Mouse (Mus musculus): Measurements from ENCODE around the gene Ankfy1.
"Not testable (repeated sequence)": the region's sequence is repeated elsewhere in the genome, so short reads cannot be mapped to it uniquely, and the experiment has no call there.

The Ankfy1 gene

DNA sequence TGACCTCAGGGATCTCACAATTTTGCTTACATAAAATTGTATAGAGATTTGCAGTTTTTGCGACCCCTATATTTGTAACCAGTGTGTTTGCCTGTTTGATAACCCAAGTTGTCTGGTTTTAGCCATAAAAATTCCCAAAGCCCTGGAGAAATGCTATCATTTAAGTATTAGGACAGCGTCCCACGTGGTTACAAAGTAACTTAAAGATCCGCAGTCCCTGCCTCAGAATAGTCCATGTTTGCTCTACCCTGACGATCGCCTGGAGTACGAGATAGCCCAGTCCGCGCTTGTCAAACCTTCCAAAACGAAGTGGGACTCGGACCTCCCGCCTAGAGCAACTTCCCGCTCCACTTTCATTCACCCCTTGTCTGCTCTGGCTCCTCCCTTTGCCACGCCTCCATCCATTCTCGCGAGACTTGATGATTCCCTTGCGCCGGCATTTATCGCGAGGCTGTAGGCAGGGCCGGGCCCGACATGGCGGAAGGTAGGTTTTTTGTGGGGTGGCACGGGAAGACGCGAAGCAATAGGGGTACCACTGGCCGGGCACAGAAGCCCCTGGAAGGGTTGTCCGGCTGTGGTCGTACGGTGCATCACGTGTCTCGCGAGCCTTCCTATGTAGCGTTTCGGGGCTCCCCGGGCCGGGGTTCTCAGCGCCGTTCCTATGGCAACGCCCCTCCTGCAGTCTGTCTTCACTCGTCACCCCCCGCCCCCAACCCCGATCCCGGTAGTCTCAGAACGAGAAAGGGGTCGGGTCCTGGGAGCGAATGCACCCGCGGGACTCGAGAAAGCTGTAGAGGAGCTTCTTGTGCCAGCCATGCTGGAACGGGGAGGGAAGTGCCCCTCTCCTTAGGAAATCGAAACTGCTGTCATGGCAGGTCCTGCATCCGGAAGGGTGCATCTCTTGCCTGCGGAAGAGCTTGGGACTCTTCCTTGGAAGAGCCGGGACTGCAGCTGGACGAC, at the start of gene Ankfy1:
Gene Ankfy1, plus strand, starts transcription at position 456 of the 960 bp plus-strand sequence.
- DNase-seq (ENCODE audit: low spot score in 2 of 2), result peak; percentile 95 to 97

DNA sequence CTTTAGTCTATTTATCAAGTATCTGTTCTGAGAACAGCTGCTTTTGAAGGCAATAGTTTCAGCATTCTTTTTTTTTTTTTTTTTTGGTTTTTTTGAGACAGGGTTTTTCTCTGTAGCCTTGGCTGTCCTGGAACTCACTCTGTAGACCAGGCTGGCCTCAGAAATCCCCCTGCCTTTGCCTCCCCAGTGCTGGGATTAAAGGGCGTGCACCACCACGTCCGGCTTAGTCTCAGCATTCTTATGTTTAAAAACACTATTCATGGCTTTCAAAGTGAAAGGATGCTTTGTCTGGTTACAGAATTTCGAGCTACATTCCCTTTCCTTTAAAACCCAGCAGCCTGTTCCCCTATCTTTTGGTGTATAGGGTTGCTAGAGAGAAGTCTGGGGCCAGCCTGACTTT, 47.1 kb upstream of the Ankfy1 start:
- DNase-seq (ENCODE audit: low spot score in 2 of 2), result no peak

- DNase-seq (ENCODE audit: low spot score in 2 of 2), result no peak
These were observed 44.4 kb upstream of the Ankfy1 start for GRCm38 (mm10) chr11:72645386-72645785.

DNA sequence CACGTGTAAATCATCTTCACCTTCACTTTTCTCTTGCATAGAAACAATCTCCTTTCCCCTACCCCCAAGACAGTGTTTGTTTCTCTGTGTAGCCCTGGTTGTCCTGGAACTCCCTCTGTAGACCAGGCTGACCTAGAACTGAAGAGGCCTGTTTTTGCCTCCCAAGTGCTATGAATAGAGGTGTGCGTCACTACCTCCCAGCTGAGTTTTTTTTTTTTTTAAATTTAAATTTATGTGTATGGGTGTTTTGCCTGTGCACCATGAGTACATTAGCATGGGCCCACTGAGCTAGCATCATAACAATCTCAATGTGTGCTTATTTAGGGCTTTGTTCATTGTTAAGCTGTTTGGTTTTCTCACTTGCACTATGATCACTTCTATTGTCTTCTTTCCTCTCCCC, 39.5 kb upstream of the Ankfy1 start:
- no peak for DNase-seq (ENCODE audit: low spot score in 2 of 2)

DNA sequence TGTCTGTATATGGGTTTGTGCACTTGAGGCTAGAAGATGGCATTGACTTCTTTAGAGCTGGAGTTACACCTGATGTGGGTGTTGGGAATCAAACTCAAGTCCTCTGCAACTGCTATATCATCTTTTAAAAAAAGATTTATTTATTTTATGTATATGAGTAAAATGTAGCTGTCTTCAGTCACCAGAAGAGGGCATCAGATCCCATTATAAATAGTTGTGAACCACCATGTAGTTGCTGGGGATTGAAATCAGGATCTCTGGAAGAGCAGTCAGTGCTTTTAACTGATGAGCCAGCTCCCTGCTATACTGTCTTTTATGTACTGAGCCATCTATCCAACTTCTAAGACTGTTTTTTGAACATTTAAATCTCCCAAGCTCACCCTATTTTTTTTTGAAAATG, 29.9 kb upstream of the Ankfy1 start:
- DNase-seq (ENCODE audit: low spot score in 2 of 2), result no peak

DNA sequence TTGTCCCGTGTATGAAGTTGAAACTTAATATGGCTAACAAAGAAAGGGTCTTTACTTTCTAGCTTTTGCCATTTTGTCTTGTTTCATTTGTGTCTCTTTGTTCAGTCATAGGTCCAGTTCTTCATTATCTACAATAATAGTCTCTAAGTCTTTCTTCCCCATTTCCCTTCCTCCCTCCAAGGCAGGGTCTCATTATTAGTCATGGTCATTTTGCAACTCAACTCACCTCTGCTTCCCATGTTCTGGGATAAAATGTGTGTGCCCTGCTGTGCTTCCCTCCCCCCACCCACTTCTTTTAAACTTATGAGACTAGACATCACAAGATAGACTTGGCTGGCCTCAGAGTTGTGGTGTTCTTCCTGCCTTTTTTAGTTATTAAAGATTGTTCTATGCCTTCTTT, 29.4 kb upstream of the Ankfy1 start:
- DNase-seq (ENCODE audit: low spot score in 2 of 2), result no peak

DNA sequence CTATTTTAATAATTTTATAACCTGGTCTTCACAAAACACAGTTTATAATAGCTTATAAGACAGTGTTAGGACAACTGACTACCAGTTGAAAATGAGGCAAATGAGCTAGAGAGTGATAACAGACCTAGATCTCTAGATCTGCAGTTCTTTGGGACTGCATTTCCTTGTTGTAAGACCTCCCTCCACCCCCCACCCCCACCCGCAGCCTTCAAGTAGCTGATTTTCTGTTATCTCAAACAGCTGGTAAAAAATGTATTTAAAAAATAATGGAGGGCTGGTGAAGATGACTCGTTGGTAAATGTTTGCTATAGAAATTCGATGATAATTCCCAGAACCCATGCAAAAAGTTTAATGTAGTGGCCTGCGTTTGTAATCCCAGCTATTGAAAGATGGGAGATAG, 25.2 kb upstream of the Ankfy1 start:
- DNase-seq (ENCODE audit: low spot score in 2 of 2), result no peak

- DNase-seq (ENCODE audit: low spot score in 2 of 2), result no peak
These were observed 19.2 kb upstream of the Ankfy1 start for GRCm38 (mm10) chr11:72670634-72671033.

GRCm38 (mm10) chr11:72671294-72671988, 18.4 kb upstream of the Ankfy1 start:
- DNase-seq (ENCODE audit: low spot score in 2 of 2), result no peak

GRCm38 (mm10) chr11:72672438-72672837, 17.4 kb upstream of the Ankfy1 start:
- no peak for DNase-seq (ENCODE audit: low spot score in 2 of 2)

DNA sequence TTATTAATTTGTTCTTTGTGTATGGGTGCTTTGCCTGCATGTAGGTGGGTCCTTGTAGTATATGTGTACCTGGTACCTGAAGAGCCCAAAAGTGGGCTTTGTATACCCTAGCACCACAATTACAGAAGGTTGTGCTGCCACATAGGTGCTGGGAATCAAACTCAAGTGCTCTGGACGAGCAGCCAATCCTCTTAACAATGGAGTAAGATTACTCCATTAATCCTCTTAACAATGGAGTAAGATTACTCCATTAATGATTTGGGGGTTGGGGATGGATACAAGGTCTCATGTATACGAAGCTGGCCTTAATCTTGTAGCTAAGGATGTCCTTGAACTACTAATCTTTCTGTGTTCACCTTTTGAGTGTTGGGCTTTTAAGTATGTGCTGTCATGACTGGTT, 14.5 kb upstream of the Ankfy1 start:
- no peak for DNase-seq (ENCODE audit: low spot score in 2 of 2)

GRCm38 (mm10) chr11:72680726-72681125, 9.1 kb upstream of the Ankfy1 start:
- no peak for DNase-seq (ENCODE audit: low spot score in 2 of 2)

- no peak for DNase-seq (ENCODE audit: low spot score in 2 of 2)
These were observed 6.4 kb upstream of the Ankfy1 start for GRCm38 (mm10) chr11:72683402-72683801.

DNA sequence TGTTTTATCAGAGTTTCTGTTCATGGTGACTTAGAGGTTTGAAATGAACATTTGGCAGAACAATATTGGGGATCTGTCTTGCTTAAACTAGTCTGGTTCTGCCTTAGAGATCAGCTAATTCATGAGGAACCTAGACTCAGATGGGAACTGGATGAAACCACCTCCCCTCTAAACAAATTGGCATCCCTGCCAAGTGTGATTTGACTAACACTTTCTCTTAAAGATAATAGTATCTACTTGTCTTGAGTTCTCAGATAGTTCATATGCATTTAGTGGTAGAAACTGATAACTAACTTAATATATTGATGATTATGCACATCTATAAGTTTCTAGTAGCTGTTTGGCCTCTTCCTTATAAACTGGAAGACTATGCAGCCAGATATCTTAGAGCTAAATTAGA, 3.1 kb upstream of the Ankfy1 start:
- DNase-seq (ENCODE audit: low spot score in 2 of 2), result no peak

DNA sequence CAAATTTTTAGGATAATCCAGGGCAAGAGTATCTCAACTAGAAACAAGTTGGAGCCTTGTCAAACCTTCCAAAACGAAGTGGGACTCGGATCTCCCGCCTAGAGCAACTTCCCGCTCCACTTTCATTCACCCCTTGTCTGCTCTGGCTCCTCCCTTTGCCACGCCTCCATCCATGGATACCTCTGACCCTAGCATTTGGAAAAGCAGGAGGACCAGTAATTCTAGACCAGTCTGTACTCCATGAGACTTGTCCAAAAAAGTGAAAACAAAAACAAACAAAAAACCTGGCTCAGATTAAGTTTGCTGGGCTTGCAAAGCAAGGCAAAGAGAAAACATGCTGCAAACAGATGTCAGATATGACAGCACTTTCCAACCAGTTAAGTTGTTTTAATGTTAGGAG, 1.6 kb upstream of the Ankfy1 start:
- DNase-seq (ENCODE audit: low spot score in 2 of 2), result no peak

DNA sequence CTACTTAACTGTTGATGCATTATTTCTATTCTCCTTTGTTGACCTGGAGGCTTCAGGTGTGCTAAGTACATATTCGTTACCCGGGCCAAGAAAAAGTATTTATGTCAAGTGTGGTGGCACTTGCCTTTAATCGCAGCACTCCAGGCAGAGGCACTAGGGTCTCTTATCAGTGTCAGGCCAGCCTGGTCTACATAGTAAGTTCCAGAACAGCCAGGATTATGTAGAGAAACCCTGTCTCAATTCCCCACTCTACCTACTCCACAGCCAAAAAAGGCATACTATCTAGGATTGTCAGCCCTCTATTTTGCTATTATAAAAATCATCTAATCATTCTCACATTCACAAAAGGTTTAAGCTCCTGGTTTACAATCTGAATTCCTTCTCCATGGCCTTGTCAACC, 691 bp upstream of the Ankfy1 start:
- no peak for DNase-seq (ENCODE audit: low spot score in 2 of 2)

DNA sequence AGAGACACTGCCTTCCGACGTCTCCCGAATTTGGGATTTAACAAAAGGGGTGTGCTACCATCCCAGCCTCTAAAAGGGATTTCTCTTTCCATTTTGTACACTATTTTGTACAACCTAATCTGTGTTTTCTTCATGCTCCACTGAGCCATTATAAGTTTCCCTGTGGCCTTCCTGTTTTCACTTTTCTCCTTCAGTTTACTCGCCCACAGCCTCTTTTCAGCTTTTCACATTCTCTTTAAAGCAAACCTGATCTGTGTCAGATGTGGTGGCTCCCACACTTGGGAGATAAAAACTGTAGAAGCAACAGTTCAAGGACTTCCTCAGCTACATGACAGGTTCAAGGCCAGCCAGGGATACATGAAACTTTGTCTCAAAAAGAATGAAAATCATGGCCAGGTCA, 2.5 kb downstream of the Ankfy1 start:
- no peak for DNase-seq (ENCODE audit: low spot score in 2 of 2)

DNA sequence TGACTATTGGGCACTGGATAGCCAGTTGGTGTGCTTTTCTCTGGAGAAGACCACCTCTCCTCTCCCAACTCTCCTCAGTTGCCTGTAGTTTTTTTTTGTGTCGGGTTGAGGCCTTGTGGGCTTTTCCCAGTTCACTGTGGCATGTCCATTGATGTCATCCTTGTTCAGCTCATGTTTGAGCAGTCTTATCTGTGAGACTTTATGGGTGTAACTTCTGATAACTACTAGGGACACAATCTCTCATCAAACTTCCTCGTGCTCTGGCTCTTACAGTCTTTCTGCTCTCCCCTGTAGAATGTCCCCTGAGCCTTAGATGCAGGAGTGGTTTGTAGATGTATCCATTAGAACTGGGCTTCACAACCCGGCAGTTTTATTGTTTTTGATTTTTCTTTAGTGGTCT, 5.2 kb downstream of the Ankfy1 start:
- no peak for DNase-seq (ENCODE audit: low spot score in 2 of 2)

DNA sequence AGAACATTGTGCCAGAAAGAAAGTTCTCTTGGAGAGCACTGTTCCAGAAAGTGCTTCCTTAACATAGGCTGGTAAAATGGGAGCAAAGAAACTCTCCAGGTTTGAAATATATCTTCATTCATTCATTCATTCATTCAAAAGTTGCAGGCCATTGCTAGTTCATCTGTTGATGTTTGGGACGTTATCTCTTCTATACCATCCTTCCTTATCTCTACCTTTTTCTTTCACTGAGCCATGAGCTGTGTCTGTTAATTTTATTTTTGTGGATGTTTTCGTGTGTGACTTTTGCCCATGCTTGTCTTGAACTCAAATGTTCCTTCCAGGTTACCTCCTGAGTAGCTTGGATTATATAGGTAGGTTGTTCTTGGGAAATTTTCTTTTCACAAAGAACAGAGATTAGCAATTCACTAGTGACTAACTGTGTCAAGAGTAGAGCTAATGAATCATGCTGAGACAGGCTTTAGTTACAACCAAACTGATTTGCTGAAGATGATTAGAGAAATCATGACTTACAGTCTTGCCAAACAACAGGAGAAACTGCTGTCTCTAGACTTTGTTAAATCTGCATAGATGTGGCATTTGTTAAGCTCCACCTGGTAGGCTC, 6.7 kb downstream of the Ankfy1 start:
- no peak for DNase-seq (ENCODE audit: low spot score in 2 of 2)

DNA sequence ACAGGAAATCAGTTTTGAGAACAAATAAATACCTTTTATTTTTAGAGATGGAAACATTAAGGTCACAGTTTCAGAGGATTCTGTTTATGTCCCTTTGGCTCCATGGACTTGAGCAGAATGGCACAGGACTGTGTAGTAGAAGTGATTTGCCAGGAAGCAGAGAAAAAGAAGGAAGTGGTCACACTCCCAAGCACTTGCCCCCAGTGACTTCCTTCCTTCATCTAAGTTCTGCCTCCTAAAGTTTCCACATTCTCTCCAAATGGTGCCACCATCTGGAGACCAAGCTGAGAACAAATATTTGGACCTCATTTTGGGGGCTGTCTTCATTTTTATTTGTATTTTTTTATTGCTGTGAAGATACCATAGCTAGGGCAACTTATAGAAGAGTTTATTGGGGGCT, 7.5 kb downstream of the Ankfy1 start:
- DNase-seq (ENCODE audit: low spot score in 2 of 2), result no peak

DNA sequence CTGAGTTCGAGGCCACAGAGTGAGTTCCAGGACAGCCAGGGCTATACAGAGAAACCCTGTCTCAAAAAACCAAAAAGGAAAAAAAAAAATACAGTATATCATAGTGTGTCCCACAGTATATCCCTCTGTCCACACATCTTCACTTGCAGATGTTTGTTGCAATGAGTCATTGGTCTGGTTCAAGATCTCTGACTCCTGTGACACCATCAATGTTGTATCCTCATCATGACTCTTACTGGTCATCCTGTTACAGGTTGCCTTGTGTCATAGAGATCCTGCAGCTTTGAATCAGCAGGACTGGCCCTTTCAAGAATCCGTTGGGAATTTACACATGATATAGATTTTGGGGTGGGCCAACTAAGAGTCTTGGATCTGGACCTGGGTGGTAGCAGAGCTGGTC, 15.3 kb downstream of the Ankfy1 start:
- not testable (repeated sequence) for DNase-seq (ENCODE audit: low spot score in 2 of 2)

DNA sequence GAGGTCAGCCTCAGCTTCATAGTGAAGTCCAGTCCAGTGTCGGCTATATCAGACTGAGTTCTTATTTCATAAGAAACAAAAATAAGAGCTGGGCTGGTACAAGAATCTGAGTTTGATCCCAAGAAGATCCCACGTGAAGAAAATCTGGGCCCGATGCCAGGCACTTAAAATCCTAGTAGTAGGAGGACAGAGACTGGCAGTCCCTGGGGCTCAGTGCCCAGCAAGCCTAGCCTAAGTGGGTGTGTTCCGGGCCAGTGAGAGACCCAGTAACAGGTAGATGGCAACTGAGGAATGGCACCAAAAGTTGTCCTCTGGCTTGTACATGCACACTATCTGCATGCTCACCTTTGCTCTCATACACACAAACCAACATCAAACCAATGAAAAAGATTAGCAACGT, 22.9 kb downstream of the Ankfy1 start:
- peak; percentile 72 to 73 for DNase-seq (ENCODE audit: low spot score in 2 of 2)

GRCm38 (mm10) chr11:72718161-72718560, 28.4 kb downstream of the Ankfy1 start:
- no peak for DNase-seq (ENCODE audit: low spot score in 2 of 2)

Measured in right cerebral cortex, adult 2 months (tissue).